Mouse (Mus musculus) liver, postnatal 0 days (tissue): ENCODE data around the gene Fam71f1.

Experiments
- CTCF ChIP-seq: sonication (generic); IDR thresholded peaks from 2 replicates; pipeline ENCODE4 v1.5.1; 2016; ENCODE audit warnings: antibody characterized with exemption, low read depth
- EP300 ChIP-seq: IDR thresholded peaks from 2 replicates; pipeline ENCODE4 v1.6.1; 2016; ENCODE audit warnings: antibody characterized with exemption, low read depth, mild to moderate bottlenecking

GRCm38 (mm10) chr6:29318879-29319278 lies at the start of gene Fam71f1:
- no peak for TF ChIP-seq CTCF
- no peak for TF ChIP-seq EP300
